Mouse (Mus musculus): Measurements from ENCODE around the gene Mmp14. TPM values are rescaled to one million over a fixed set of nuclear protein-coding genes. Genes with fewer than 3 reads are reported as not detected.
A peak's percentile ranks its signal among the peaks of the same experiment; 100 is the strongest.

The Mmp14 gene
- total RNA-seq, 1 experiment = 29.8 TPM

DNA sequence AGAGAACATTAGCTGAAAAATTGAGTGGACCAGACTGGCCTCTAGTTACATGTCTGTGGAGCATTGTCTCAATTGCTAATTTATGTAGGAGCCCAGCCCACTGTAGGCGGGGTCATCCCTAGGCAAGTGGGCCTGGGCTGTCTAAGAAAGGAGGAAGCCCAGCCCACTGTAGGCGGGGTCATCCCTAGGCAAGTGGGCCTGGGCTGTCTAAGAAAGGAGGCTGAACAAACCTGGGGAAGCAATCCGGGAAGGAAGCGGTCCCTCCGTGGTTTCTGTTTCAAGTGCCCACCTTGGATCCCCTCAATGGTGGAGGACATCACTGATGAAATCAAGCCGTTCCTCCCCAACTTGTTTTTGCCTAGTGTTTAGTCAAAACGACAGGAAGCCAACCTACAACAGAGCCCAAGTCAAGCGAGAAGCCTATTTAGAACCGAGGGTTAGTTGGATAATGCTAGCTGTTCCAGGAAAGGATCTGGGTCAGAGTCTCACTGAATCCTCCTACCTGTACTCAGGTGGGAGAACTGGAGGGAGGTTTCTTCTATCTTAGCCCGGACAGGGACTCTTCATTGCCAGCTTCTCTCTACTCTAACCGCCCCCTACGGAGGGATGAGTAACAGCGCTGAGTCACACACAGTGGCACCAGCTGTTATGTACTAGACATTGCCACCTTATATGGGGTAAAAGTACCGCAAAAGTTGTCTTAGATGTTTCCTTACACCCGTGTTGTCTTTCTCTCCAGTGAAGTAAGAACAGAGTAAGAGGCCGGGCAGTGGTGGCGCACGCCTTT is 61.1 kb downstream of the Mmp14 start:
- in situ Hi-C loops (cut with MboI; ENCODE audit: low sequenced_read_pairs in 2 of 2, unreplicated experiment in 2 of 2) = loop anchor here (25.0 kb wide), 2 partner anchors 105 to 430 kb away; no protein-coding TSS in a partner anchor
- Histone ChIP-seq H3K27ac (ENCODE audit: insufficient read depth, low read depth, low read length, poor library complexity, severe bottlenecking) (no peak overlapping the region), H3K4me1 (ENCODE audit: control insufficient read depth in 2 of 2, insufficient read depth in 2 of 2, low read length in 2 of 2, poor library complexity in 1 of 2) (no peaks in the 10 kb centered on the region), H3K9me3 (ENCODE audit: control insufficient read depth, insufficient read depth, low read depth, low read length) (no peaks in the 10 kb centered on the region), H3K36me3 (ENCODE audit: control insufficient read depth, insufficient read depth, low read length, poor library complexity, severe bottlenecking) (no peaks in the 10 kb centered on the region), H3K9ac (ENCODE audit: insufficient read depth, low read depth, low read length, poor library complexity, severe bottlenecking) (no peak overlapping the region), H3K4me3 (ENCODE audit: insufficient read depth in 1 of 2, low read depth in 1 of 2, low read length in 2 of 2, poor library complexity in 1 of 2, severe bottlenecking in 1 of 2) (no peak overlapping the region)
- TF ChIP-seq CHD2 (IDR thresholded peaks at IDR 0.05; ENCODE audit: low read depth, low read length) (no peak), MAFK (IDR thresholded peaks at IDR 0.05; ENCODE audit: insufficient read depth, low read depth, low read length) (no peak), ZC3H11A (IDR thresholded peaks at IDR 0.05; ENCODE audit: borderline replicate concordance, low read depth, low read length) (no peak), HCFC1 (IDR thresholded peaks at IDR 0.05; ENCODE audit: borderline replicate concordance, insufficient read depth, low read length) (no peak), ZNF384 (IDR thresholded peaks at IDR 0.05; ENCODE audit: low read depth, low read length) (no peak)
- peak; percentile 81 for DNase-seq (ENCODE audit: low read depth, low spot score)

DNA sequence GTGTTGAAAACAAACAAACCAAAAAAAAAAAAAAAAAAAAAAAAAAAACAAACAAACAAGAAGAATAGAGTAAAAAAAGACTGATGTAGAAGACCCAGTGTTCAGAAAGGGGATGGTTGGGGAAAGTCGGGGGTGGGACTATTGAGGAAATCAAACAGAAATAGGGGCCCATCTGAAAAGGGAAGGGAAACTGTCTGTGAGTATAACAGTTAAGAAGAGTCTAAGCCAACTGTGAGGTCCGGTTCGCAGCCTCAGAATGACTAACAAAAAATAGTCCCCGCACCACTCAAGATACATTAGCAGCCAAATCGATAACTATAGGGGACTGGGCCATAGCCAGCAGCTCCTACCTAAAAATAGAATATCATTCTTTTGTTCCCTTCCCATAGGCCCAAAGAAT is 61.8 kb downstream of the Mmp14 start:
- H3K4me3 ChIP-seq (ENCODE audit: insufficient read depth in 1 of 2, low read depth in 1 of 2, low read length in 2 of 2, poor library complexity in 1 of 2, severe bottlenecking in 1 of 2) = no peak overlapping the region
- H3K27ac ChIP-seq (ENCODE audit: insufficient read depth, low read depth, low read length, poor library complexity, severe bottlenecking) = no peak overlapping the region
- no peaks in the 10 kb centered on the region for H3K36me3 ChIP-seq (ENCODE audit: control insufficient read depth, insufficient read depth, low read length, poor library complexity, severe bottlenecking)
- DNase-seq (ENCODE audit: low read depth, low spot score) = no peak
- TF ChIP-seq HCFC1 (IDR thresholded peaks at IDR 0.05; ENCODE audit: borderline replicate concordance, insufficient read depth, low read length) (no peak), CHD2 (IDR thresholded peaks at IDR 0.05; ENCODE audit: low read depth, low read length) (no peak), ZNF384 (IDR thresholded peaks at IDR 0.05; ENCODE audit: low read depth, low read length) (no peak)
- in situ Hi-C loops (cut with MboI; ENCODE audit: low sequenced_read_pairs in 2 of 2, unreplicated experiment in 2 of 2) = loop anchor here (25.0 kb wide), 2 partner anchors 106 to 431 kb away; no protein-coding TSS in a partner anchor
- no peak overlapping the region for H3K9ac ChIP-seq (ENCODE audit: insufficient read depth, low read depth, low read length, poor library complexity, severe bottlenecking)
- H3K9me3 ChIP-seq (ENCODE audit: control insufficient read depth, insufficient read depth, low read depth, low read length) = no peaks in the 10 kb centered on the region
- no peaks in the 10 kb centered on the region for H3K4me1 ChIP-seq (ENCODE audit: control insufficient read depth in 2 of 2, insufficient read depth in 2 of 2, low read length in 2 of 2, poor library complexity in 1 of 2)

DNA sequence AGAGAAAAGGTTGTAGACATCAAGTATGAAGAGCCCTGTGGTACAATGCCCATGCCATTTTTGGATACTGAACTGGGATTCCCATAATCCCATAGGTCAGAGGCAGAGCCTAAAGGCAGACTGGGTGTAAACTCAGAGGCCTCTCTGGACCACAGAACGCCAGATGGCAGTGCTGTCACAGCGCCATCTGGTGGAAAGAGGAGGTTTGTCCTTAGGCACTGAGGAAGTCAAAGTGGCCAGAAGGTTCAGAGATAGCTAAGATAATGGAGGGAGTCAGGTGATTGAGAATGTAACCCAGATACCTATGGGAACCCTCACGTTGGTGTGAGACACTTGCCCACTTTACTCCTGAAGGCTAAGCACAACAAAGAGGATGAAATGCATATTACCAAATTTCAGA is 62.8 kb downstream of the Mmp14 start:
- in situ Hi-C loops (cut with MboI; ENCODE audit: low sequenced_read_pairs in 2 of 2, unreplicated experiment in 2 of 2) = loop anchor here (25.0 kb wide), 2 partner anchors 107 to 432 kb away; no protein-coding TSS in a partner anchor
- TF ChIP-seq HCFC1 (IDR thresholded peaks at IDR 0.05; ENCODE audit: borderline replicate concordance, insufficient read depth, low read length) (no peak), ZC3H11A (IDR thresholded peaks at IDR 0.05; ENCODE audit: borderline replicate concordance, low read depth, low read length) (peak; percentile 58; the same call in 1 of the 2 replicates)
- DNase-seq (ENCODE audit: low read depth, low spot score) = peak; percentile 82

More for the DNA sequence above, 62.8 kb downstream of the Mmp14 start:
- Histone ChIP-seq H3K9me3 (ENCODE audit: control insufficient read depth, insufficient read depth, low read depth, low read length) (no peaks in the 10 kb centered on the region), H3K36me3 (ENCODE audit: control insufficient read depth, insufficient read depth, low read length, poor library complexity, severe bottlenecking) (no peaks in the 10 kb centered on the region), H3K27ac (ENCODE audit: insufficient read depth, low read depth, low read length, poor library complexity, severe bottlenecking) (no peak overlapping the region), H3K4me1 (ENCODE audit: control insufficient read depth in 2 of 2, insufficient read depth in 2 of 2, low read length in 2 of 2, poor library complexity in 1 of 2) (no peaks in the 10 kb centered on the region), H3K4me3 (ENCODE audit: insufficient read depth in 1 of 2, low read depth in 1 of 2, low read length in 2 of 2, poor library complexity in 1 of 2, severe bottlenecking in 1 of 2) (no peak overlapping the region), H3K9ac (ENCODE audit: insufficient read depth, low read depth, low read length, poor library complexity, severe bottlenecking) (no peak overlapping the region)

Other genes with a start within 250 kb of the Mmp14 start
- 174 and 382 TPM in 2 replicates for gene Dad1, start 177.5 kb upstream of the Mmp14 start, total RNA-seq (2012; rRNA removed)
- gene Abhd4, start 177.4 kb upstream of the Mmp14 start, total RNA-seq (2012; rRNA removed) = 17.6 and 26.3 TPM in 2 replicates
- not detected in 2 replicates for gene Olfr49, start 146.7 kb upstream of the Mmp14 start, total RNA-seq (2012; rRNA removed)
- 28.7 and 62.5 TPM in 2 replicates for gene Oxa1l, start 70.8 kb upstream of the Mmp14 start, total RNA-seq (2012; rRNA removed)
- gene Slc7a7, start 13.8 kb upstream of the Mmp14 start, total RNA-seq (2012; rRNA removed) = 93.1 and 310 TPM in 2 replicates
- 137 and 272 TPM in 2 replicates for gene Mrpl52, start 4.7 kb upstream of the Mmp14 start, total RNA-seq (2012; rRNA removed)
- 20.8 and 48.1 TPM in 2 replicates for gene Lrp10, start 32.5 kb downstream of the Mmp14 start, total RNA-seq (2012; rRNA removed)
- gene Rem2, start 44.5 kb downstream of the Mmp14 start, total RNA-seq (2012; rRNA removed) = 0.85 and 1.4 TPM in 2 replicates
- gene Prmt5, start 85.9 kb downstream of the Mmp14 start, total RNA-seq (2012; rRNA removed) = 71.4 and 96.2 TPM in 2 replicates
- 24.5 and 40.3 TPM in 2 replicates for gene Haus4, start 123.0 kb downstream of the Mmp14 start, total RNA-seq (2012; rRNA removed)
- gene Ajuba, start 145.9 kb downstream of the Mmp14 start, total RNA-seq (2012; rRNA removed) = 65.1 and 94.1 TPM in 2 replicates
- gene 4931414P19Rik, start 174.4 kb downstream of the Mmp14 start, total RNA-seq (2012; rRNA removed) = 4.8 and 6.4 TPM in 2 replicates
- gene Psmb5, start 186.4 kb downstream of the Mmp14 start, total RNA-seq (2012; rRNA removed) = 202 and 317 TPM in 2 replicates
- 0.11 TPM in 1 of 2 replicates, not detected in the other for gene Psmb11, start 189.8 kb downstream of the Mmp14 start, total RNA-seq (2012; rRNA removed)
- not detected in 2 replicates for gene Gm17606, start 209.3 kb downstream of the Mmp14 start, total RNA-seq (2012; rRNA removed)
- gene Cdh24, start 209.8 kb downstream of the Mmp14 start, total RNA-seq (2012; rRNA removed) = 3.2 and 6.3 TPM in 2 replicates

Measured in ES-E14 (cell line).